Mouse (Mus musculus) liver, adult (tissue): Measurements from ENCODE around the gene Scd4.

ENCODE experiments used
- GATA4 ChIP-seq: IDR thresholded peaks from 2 replicates; pipeline ENCODE4 v1.6.1; 2014; ENCODE audit warnings: mild to moderate bottlenecking, low read length; ENCODE audit not compliant: insufficient replicate concordance

The Scd4 gene

DNA sequence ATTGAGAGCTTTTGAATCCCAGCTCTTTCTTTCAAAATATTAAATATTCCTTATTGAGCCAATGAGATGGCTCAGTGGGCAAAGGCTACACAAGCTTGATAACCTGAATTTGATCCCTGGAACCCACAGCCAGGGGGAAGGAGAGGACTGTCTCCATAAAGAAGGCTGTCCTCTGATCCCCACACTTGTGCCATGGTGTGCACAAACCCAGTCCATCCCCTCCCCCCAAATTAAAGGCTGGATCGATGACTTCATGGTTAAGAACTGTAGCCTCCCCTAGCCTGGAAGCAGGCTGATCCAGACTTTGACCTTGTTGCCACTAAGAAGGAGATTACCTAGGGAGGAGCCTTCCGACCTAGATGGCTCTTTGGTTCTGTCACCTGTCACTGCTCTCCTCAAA, 11.3 kb upstream of the Scd4 start:
- TF ChIP-seq GATA4: no peak

DNA sequence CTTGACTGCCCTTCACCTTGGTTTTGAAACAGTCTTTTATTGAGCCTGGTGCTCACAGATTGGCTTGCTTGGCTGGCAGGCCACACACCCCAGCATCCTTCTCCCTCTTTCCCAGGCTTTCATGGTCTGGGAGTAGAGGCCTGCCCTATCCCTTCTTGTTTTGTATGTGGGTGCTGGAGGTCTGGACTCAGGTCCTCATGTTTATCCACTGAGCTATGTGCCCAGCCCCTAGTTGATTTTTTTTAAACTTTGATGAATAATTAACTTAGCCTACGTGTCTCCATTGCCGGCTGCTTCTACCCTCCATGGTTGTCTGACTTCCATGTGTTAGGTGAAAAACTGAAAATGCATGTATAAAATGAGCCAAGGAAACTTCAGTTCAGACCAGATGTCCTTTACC, 3.3 kb upstream of the Scd4 start:
- no peak for TF ChIP-seq GATA4

DNA sequence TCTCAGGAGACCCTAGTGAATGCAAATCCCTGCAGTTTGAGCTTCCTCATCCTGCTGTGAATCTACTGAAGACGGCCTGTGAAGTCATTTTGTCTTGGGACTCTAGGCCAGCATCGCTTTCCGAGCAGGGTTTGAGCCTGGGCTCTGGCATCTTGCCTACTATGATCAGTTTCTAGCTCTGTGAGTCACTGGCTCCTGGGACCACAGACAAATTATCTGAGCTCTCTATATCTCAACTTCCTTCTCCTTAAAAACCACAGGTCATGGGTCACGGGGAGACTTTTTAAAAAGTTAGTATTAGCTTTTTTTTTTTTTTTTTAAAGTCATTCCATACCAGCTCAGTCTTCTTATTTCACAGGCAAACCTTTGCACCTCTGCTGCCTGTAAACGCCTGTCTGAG, 981 bp upstream of the Scd4 start:
- TF ChIP-seq GATA4: no peak

DNA sequence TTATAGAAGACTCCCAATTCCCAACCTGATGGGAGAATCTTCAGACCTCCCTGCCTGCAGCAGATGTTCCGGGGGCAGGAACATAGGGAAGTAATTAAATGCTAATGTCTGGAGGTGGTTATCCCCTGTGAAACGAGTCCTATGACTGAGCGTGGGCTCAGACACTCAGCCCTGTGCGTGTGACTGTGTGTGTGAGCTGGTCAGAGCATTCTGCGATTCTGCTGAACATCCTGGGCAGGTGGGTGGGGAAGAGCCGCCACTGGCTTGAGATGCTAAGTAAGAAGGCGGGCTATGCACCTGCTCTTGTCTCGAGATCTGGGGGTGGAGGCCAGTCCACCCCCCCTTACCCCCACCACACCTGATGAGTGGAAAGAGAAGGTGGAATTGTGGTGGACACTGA, 566 bp upstream of the Scd4 start:
- no peak for TF ChIP-seq GATA4

DNA sequence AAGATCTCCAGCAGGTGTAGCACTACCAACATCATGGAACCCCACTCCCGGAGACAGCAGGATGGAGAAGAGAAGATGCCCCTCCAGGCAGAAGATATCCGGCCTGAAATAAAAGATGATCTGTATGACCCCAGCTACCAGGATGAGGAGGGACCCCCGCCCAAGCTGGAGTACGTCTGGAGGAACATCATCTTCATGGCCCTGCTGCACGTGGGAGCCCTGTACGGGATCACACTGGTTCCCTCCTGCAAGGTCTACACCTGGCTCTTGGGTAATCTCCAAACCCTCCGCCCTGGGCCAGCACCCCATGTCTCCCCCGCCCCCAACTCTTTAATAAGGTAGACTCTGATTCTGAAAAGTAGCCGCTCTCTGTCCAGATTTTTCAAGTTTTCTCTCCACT, 1.1 kb downstream of the Scd4 start:
- no peak for TF ChIP-seq GATA4

DNA sequence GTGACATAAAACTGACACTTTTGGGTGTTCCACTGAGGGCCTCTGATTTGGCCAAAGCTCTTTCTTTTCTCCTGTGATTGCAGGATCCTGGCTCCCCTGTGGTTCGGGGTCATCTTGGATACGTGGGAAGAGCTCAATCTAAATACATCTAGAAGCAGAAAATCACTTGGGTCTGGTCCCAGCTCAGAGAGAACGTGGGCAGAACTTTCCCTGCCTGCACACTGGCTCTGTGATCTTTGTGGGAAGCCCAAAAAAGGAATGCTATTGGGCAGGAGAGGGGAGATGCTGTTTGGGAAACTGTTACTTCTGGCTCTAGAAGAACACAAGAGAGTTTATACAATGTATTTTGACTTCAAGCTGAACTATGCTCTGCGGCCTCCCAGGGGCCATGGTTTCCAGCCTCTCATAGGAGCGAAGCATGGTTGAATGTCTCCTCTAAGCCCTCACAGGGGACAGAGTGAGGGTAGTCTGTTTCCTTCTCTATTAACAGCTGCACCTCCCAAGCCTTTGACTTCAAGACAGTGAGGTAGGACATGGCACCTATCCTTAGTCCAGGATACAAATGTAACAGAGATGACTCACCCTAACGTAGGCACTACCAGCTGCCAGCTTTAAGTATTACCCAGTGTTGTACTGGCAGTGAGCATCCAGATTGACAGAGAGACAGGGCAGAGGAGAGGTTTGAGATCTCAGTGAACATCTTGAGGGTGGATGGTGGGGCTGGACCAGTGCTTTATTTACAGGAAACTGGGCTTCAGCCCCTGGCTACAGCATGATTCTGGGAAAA, 3.2 kb downstream of the Scd4 start:
- no peak for TF ChIP-seq GATA4

DNA sequence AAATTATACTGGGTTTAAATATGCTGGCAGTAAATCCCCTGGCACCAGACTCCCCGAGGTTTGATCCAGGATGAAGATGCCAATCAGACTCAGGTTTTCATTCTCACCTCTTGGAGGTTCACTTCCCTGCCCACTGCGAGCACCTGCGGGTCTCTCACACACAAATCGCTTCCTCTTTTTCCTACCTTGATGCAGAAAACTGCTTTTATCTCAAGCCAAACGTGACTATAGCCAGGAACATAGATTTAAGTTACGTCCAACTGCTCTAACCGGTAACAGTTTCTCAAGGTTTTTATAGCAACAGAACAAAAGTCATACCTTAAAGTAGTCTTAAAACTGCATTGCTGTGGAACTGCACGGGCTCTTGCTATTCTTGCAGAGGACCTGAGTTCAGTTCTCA, 16.8 kb downstream of the Scd4 start:
- no peak for TF ChIP-seq GATA4

DNA sequence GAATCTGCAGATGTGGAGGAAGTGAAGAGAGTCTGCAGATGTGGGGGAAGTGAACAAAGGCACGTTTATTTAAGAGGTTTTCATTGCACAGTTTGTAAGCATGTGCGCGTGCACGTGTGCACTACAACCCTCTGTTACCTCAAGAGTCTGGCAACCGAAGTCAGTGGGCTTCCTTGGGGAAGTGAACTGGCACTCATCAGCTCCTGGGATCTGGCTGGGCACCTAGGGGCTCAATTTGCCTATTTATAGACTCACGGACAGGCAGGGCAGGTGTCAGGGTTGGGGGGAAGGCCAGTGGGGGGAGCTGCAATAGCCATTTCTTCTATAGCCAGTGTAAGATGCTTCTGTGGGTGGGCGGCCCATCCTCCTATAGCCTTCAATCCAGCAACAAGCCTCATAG, 18.9 kb downstream of the Scd4 start:
- no peak for TF ChIP-seq GATA4

DNA sequence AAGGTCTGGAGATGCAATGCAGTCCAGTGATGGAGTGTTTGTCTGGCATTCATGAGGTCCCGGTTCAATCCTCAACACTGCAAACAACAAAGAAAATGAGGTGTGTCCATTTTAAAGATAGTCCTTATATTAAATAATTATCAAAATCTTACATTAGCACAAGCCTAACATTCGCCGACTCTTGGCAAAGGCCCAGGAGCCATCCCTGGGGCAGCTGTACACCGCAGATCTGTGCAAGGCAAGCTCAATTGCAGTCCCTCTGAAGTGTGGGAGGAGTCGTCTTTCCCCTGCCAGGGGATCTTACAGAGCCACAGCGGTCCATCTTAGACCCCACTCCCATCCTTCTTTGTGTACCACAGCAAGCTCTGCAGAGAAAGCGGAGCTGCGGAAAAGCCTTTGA, 25.8 kb downstream of the Scd4 start:
- no peak for TF ChIP-seq GATA4

DNA sequence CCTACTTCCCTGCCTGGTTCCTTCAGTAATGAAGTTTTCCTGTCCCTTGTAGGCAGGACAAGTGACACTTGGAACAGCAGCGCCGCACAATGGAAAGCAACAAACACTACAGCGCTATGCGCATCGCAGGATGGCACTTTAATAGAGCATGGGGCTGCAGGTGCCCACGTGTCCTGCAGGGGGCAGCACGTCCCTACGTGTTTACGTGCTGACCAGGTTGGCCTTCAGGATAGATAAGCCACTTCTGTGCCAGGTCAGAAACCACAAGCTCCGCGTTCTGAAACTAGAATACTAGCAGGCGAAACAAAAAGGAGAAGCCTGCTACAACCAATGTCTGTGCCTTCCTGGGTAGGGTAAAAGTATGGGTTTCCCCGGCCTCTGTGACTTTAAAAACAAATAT, 30.6 kb downstream of the Scd4 start:
- TF ChIP-seq GATA4: peak; percentile 61; the same call in 1 of the 2 replicates

DNA sequence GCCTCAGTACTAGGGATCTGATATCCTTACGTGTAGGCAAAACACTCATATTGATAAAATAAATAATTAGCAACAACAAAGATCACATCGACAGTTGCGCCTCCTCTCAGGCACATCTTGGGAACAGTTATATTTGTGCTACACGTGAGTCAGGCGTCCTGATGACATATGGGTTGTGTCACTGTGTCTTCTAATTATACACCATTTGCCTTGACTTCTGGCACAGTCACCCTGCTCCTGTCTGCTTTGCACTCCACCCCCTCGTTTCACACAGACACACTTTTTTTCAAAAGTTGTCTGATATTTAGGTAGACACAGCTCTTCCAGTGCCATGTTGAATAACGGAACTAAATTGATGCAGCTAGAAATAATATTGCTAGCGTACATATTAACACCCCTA, 31.1 kb downstream of the Scd4 start:
- no peak for TF ChIP-seq GATA4

DNA sequence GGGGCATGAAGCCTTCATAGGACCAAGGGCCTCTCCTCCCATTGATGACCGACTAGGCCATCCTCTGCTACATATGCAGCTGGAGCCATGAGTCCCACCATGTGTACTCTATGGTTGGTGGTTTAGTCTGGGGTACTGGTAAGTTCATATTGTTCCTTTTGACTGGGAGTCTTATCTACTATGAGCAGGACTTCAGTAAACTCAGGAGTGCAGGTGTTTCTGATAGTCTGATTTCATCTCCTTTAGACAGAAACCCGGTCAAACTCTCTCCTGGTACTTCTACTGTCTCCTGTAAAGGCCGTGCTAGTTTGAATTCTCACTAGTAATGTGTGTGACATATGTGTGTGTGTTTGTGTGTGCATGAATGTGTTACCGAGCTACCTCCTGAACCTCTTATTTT, 32.8 kb downstream of the Scd4 start:
- TF ChIP-seq GATA4: no peak

DNA sequence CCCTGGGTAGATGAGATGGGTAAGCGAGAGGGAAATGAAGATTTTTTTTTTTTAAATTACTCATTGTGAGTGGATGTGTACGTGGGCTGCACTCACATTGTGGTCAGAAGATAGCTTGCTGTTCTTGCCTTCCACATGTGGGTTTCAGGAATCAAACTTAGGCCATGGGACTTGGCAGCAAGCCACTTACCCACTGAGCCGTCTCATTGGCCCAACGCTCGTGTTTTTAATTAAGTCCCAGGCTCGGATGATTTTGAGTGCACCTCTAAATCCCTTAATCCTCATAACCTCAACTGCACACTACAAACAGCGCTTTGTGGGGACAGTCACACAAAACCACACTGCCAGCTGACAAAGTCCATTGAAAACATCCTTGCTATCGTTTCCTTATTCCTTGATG, 36.5 kb downstream of the Scd4 start:
- no peak for TF ChIP-seq GATA4

DNA sequence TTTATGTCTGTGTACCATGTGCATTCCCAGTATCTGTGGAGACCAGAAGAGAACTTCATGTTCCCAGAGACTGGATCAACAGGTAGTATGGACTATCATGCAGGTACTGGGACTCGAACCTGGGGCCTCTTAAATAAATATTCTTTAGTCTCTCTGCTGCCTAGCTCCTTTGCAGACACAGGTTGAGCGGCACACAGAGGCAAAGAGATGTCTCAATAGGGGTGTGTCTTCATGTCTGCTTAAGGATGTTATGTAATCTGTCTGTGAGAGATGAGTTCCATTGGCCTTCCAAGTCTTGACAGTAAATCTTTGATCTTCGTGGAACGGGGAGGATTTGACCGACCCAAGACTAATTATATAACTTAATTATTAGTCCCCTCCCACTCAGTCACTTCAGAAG, 37.3 kb downstream of the Scd4 start:
- no peak for TF ChIP-seq GATA4

DNA sequence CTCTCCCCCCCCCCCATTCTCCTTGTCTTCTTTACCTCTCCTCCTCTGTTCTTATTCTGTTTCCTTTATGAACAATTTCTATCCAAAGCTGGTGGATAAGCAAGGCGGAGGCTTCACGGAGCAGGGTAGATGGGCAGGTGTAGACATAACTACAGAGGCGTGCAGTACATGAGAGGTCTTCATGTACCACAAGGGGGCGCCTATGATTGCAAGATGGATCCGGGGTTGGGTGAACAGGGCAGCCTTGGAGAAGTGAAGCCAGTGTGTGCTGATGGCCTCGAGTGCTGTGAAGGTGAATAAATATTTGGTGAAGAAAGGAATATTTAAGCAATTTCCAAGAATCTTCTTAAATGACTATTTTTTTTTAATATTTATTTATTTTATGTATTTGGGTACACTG, 40.1 kb downstream of the Scd4 start:
- TF ChIP-seq GATA4: no peak

DNA sequence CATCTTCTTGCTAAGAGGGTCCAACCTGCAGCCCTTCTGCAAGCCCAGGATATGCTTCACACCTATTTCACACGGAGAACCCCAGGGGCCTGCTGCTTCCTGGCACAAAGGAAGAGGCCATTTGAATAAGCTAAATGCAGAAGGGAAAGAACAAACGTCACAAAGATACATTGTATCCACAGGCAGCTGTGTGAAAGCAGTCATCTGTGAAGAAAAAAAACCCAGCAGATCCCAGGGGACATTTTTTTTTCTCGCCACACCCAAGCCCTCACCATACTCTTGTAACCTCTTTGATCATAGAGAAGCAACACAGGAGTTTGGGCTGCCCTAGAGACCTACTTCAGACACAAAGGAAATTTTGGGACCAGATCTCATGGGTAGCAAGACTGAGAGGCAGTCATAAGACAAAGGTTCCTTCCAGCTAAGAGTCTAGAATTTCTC, 43.6 kb downstream of the Scd4 start:
- TF ChIP-seq GATA4: no peak
